Mouse (Mus musculus) midbrain, embryonic 14.5 days (tissue): ENCODE data around the gene Aars2. TPM values are rescaled to one million over a fixed set of nuclear protein-coding genes. Genes with fewer than 3 reads are reported as not detected.

Experiments used
- ATAC-seq: fragments of 200-750 bp; cut with Nextera tagmentation; 2 replicates; pipeline ENCODE4 v1.8.0; 2017; ENCODE audit warnings: moderate number of reproducible peaks, moderate library complexity; ENCODE audit not compliant: low FRiP score, low TSS enrichment
- DNase-seq: peaks from one replicate; pipeline ENCODE4 v3.0.0-alpha.2; 2015
- H3K27ac ChIP-seq: fragments of 300-500 bp; sonication (generic); replicated peaks from 2 replicates; pipeline ENCODE4 v1.5.1; 2014; ENCODE audit warnings: mild to moderate bottlenecking, low read depth, low read length, moderate library complexity
- H3K27me3 ChIP-seq: fragments of 300-500 bp; sonication (generic); 2 replicates; pipeline ENCODE4 v1.6.1; 2014; ENCODE audit warnings: low read length, control low read depth, mixed read lengths; ENCODE audit not compliant: control insufficient read depth, insufficient read depth
- H3K36me3 ChIP-seq: fragments of 300-500 bp; sonication (generic); 2 replicates; pipeline ENCODE4 v1.6.1; 2014; ENCODE audit warnings: low read length, control low read depth; ENCODE audit not compliant: control insufficient read depth, insufficient read depth
- H3K4me1 ChIP-seq: fragments of 300-500 bp; sonication (generic); 2 replicates; pipeline ENCODE4 v1.6.1; 2014; ENCODE audit warnings: mild to moderate bottlenecking, antibody characterized with exemption, low read length, control low read depth; ENCODE audit not compliant: control insufficient read depth, insufficient read depth
- H3K4me2 ChIP-seq: fragments of 300-500 bp; sonication (generic); 2 replicates; pipeline ENCODE4 v1.6.1; 2014; ENCODE audit warnings: mild to moderate bottlenecking, low read length, moderate library complexity
- H3K4me3 ChIP-seq: fragments of 300-500 bp; sonication (generic); replicated peaks from 2 replicates; pipeline ENCODE4 v1.5.1; 2014; ENCODE audit warnings: low read depth, low read length
- H3K9ac ChIP-seq: fragments of 300-500 bp; sonication (generic); replicated peaks from 2 replicates; pipeline ENCODE4 v1.6.1; 2014; ENCODE audit warnings: mild to moderate bottlenecking, low read length, moderate library complexity
- H3K9me3 ChIP-seq: fragments of 300-500 bp; sonication (generic); 2 replicates; pipeline ENCODE4 v1.6.1; 2016; ENCODE audit warnings: low read length, control low read depth, mixed read lengths; ENCODE audit not compliant: control insufficient read depth
- WGBS: fragments of 180-500 bp; shearing (Covaris S2); extraction: QIAGEN DNeasy Blood & Tissue Kit; methylation state at CpG from one replicate; pipeline ENCODE4 v1.1.7; 2014; 5-methylcytosine and 5-hydroxymethylcytosine counted together
- polyA plus RNA-seq: library from polyadenylated mRNA; unstranded; fragments of >200 nt; fragmentation: Nextera tagmentation; extraction: Ambion mirVana; gene quantifications from 2 replicates; pipeline ENCODE4 v1.2.1, GENCODE M21; 2014

Gene Aars2
- polyA plus RNA-seq = 13.6 and 14.8 TPM in 2 replicates

DNA sequence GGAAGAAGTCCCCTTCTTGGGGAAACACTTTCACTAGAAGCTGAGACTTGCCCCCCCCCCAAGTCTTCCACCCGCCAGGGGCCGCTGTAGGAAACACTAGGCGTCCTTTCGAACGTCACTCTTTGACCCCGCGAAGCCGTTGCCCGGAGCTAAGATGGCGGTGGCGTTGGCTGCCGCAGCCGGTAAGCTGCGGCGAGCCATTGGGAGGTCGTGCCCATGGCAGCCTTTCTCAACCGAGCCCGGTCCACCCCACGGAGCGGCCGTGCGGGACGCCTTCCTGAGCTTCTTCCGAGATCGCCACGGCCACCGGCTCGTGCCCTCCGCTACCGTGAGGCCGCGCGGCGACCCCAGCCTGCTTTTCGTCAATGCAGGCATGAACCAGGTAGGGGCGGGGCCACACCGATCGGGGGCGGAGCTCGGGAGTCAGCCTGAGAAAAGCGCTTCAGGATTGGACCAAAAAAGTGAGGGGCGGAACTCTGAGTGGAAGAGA, at the start of gene Aars2:
Gene Aars2, plus strand, starts transcription at position 142 of the 490 bp plus-strand sequence.
- ATAC-seq (peak; percentile 94), DNase-seq (peak; percentile 98)
- Histone ChIP-seq H3K4me2 (peak within 1 kb of the TSS; percentile 37), H3K9me3 (no peaks in the 10 kb centered on the region), H3K27ac (peak within 1 kb of the TSS; percentile 91), H3K4me3 (peak within 1 kb of the TSS; percentile 65), H3K4me1 (0 out of 2 replicates have a peak, but pooled peaks cover 5% of the 10 kb centered on the region), H3K36me3 (peaks cover 11% of the 10 kb centered on the region; the same call in 1 of the 2 replicates), H3K27me3 (no peaks in the 10 kb centered on the region), H3K9ac (peak within 1 kb of the TSS; percentile 73)
- under 1% methylated on average over 42 of the region's 42 CpGs for WGBS

DNA sequence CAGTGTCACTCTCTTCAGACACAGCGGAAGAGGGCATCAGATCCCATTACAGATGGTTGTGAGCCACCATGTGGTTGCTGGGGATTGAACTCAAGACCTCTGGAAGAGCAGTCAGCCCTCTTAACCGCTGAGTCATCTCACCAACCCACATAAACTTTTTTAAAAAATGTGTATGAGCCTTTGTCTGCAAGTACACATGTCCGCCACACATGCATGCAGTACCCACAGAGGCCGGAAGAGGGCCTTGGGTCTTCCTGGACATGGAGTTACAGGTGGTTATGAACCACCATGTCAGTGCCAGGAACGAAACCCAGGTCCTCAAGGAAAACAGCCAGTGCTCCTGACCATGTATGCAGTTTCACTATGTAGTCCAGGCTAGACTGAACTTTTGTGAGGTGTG, 49.2 kb upstream of the Aars2 start:
- Histone ChIP-seq H3K36me3 (no peaks in the 10 kb centered on the region), H3K4me3 (no peak overlapping the region), H3K9ac (no peak overlapping the region), H3K27ac (no peak overlapping the region; the same call in 1 of the 2 replicates), H3K4me1 (peaks cover 8% of the 10 kb centered on the region), H3K27me3 (no peaks in the 10 kb centered on the region), H3K4me2 (no peak overlapping the region), H3K9me3 (no peaks in the 10 kb centered on the region)
- 95% methylated on average over 5 of the region's 5 CpGs for WGBS
- DNase-seq (no peak), ATAC-seq (no peak)

DNA sequence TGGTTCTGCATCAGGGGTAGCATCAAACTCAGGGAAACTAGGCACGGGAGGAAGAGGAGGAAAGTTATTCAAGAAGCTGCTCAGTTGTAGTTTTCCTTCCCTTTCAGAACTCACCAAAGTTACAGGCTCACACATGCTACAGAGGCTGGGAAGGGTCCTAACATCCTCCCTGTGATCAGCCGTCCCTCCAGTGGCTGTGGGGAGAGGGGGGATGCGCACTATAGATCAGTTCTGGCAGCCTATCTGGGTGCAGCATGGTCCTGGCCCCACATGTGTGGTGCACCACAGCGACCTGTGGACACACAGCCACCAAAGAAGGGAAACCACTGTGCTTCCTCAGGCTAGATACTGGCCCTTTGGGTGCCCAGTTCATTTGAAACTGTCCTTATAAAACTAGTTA, 48.1 kb upstream of the Aars2 start:
- no peak for ATAC-seq
- Histone ChIP-seq H3K27ac (no peak overlapping the region), H3K9me3 (no peaks in the 10 kb centered on the region), H3K9ac (no peak overlapping the region), H3K4me1 (peaks cover 8% of the 10 kb centered on the region), H3K27me3 (no peaks in the 10 kb centered on the region), H3K36me3 (no peaks in the 10 kb centered on the region), H3K4me2 (no peak overlapping the region), H3K4me3 (no peak overlapping the region)
- whole genome bisulfite sequencing = 89% methylated on average over 4 of the region's 4 CpGs
- no peak for DNase-seq

DNA sequence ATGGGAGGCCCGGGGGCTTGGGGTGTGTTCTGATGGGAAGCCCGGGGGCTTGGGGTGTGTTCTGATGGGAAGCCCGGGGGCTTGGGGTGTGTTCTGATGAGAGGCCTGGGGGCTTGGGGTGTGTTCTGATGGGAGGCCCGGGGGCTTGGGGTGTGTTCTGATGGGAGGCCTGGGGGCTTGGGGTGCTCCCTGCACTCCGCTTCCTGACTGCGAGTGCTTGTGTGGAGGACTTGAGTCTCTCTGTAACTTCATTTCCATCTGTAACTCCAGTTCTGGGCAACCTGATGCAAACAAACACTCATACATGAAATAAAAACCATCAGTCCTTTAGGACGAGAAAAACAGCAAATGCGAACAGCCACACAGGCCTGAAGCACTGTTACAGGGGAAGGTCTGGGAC, 47.6 kb upstream of the Aars2 start:
- Histone ChIP-seq H3K27ac (no peak overlapping the region), H3K36me3 (no peaks in the 10 kb centered on the region), H3K9me3 (no peaks in the 10 kb centered on the region), H3K4me3 (no peak overlapping the region), H3K4me1 (peaks cover 8% of the 10 kb centered on the region), H3K4me2 (no peak overlapping the region), H3K9ac (no peak overlapping the region), H3K27me3 (no peaks in the 10 kb centered on the region)
- ATAC-seq (no peak), DNase-seq (no peak)
- 93% methylated on average over 8 of the region's 8 CpGs for WGBS

DNA sequence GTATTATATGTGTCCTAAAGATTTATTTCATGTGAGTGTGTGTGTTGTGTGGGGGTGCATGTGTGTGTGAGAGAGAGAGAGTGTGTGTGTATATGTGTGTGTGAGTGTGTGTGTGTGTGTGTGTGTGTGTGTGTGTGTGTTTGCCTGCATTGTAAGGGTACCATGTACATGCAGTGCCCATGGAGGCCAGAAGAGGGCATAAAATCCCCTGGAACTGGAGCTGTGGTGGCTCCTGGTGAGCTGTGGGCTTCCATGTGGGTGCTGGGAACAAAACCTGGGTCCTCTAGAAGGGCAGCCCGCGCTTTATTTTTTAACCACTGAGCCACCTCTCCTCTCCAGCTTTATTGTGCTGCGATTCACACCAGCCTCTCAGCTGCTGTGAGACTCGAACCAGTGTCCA, 44.1 kb upstream of the Aars2 start:
- ATAC-seq = no peak
- H3K27me3 ChIP-seq = no peaks in the 10 kb centered on the region
- DNase-seq = no peak
- 93% methylated on average over 4 of the region's 4 CpGs for WGBS
- no peak overlapping the region for H3K9ac ChIP-seq
- no peak overlapping the region for H3K4me3 ChIP-seq
- no peak overlapping the region for H3K27ac ChIP-seq
- H3K4me1 ChIP-seq = no peaks in the 10 kb centered on the region
- H3K9me3 ChIP-seq = no peaks in the 10 kb centered on the region
- H3K4me2 ChIP-seq = no peak overlapping the region
- no peaks in the 10 kb centered on the region for H3K36me3 ChIP-seq

DNA sequence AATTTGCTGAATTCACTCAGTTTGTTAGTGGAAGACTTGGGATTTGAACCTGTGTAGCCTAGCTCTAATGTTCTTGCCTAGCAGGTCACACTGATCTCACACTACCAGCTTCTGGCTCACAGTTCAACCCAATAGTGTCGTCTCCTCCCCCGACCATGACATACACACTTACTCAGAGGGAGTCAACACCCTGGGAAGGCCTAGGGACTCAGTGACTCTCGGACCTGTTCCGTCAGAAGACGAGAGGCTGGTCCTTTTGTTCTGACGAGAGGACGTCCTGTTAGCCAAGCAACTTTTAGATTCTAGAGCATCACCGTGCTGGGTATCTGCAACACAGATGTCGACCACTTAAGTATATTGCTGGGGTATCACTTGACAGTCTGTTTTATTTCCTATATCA, 42.4 kb upstream of the Aars2 start:
- no peaks in the 10 kb centered on the region for H3K27me3 ChIP-seq
- DNase-seq (no peak), ATAC-seq (no peak)
- 89% methylated on average over 9 of the region's 9 CpGs for WGBS
- no peak overlapping the region for H3K27ac ChIP-seq
- H3K4me1 ChIP-seq = no peaks in the 10 kb centered on the region
- H3K36me3 ChIP-seq = no peaks in the 10 kb centered on the region
- no peak overlapping the region for H3K9ac ChIP-seq
- H3K4me3 ChIP-seq = no peak overlapping the region
- no peaks in the 10 kb centered on the region for H3K9me3 ChIP-seq
- H3K4me2 ChIP-seq = no peak overlapping the region

DNA sequence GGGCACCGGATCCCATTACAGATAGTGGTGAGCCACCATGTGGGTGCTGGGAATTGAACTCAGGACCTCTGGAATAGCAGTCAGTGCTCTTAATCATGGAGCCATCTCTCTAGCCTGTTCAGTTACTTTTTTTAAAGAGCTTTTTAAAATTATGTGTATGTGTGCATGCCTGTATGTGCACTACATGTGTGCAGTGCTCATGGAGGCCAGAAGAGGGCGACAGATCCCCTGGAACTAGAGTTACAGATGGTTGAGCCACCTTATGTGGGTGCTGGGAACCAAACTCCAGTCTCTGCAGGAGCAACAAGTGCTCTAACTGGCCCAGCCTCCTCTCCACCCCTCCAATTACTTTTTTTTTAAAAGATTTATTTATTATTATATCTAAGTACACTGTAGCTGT, 39.9 kb upstream of the Aars2 start:
- Histone ChIP-seq H3K4me2 (no peak overlapping the region), H3K27ac (no peak overlapping the region), H3K4me3 (no peak overlapping the region), H3K36me3 (no peaks in the 10 kb centered on the region), H3K9me3 (no peaks in the 10 kb centered on the region), H3K9ac (no peak overlapping the region), H3K4me1 (no peaks in the 10 kb centered on the region), H3K27me3 (no peaks in the 10 kb centered on the region)
- 72% methylated on average over 2 of the region's 2 CpGs for WGBS
- DNase-seq (no peak), ATAC-seq (no peak)

DNA sequence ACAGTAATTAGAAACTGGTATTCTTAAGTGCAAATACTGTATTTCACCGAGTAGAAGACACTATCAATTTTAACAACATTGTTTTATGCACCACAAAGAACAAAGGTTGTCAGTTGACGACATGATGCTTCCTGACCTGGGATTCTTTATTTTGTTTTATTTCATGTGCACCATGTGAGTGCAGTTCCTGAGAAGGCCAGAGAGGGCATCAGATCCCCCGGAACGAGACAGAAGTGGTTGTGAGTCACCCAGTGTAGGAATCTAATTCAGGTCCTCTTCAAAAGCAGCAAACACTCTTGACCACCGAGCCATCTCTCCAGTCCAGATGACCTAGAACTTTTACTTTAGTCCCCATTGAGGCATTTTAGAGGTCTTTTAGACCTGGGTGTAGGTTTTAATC, 38.3 kb upstream of the Aars2 start:
- Histone ChIP-seq H3K9me3 (no peaks in the 10 kb centered on the region), H3K4me3 (no peak overlapping the region), H3K27ac (no peak overlapping the region), H3K4me1 (no peaks in the 10 kb centered on the region), H3K36me3 (no peaks in the 10 kb centered on the region), H3K4me2 (no peak overlapping the region), H3K9ac (no peak overlapping the region), H3K27me3 (no peaks in the 10 kb centered on the region)
- WGBS = 87% methylated on average over 5 of the region's 5 CpGs
- ATAC-seq (no peak), DNase-seq (no peak)

DNA sequence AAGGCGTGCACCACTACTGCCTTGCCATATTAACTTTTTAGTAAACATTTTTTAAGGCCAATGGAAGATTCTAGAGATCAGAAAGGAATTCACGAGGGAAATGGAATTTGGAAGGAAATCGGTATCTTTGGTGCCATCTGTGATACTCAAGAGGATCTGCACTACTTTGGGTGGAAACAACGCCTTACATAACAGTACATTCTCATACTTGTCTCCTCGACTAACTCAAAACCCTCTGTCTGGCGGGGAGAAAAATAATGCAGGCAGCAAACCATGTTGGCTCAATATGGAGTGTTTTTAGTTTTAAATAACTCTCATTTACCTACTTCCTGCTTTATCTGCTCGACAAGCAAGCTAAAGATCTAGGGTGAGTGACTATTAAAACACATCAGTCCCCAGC, 35.9 kb upstream of the Aars2 start:
- Histone ChIP-seq H3K4me1 (peaks cover 10% of the 10 kb centered on the region; the same call in 1 of the 2 replicates), H3K9ac (no peak overlapping the region), H3K27me3 (no peaks in the 10 kb centered on the region), H3K9me3 (no peaks in the 10 kb centered on the region), H3K27ac (no peak overlapping the region), H3K4me3 (no peak overlapping the region), H3K36me3 (no peaks in the 10 kb centered on the region), H3K4me2 (no peak overlapping the region)
- 84% methylated on average over 7 of the region's 7 CpGs for WGBS
- ATAC-seq (no peak), DNase-seq (no peak)
